Mouse (Mus musculus) right cerebral cortex, postnatal 10 days (tissue): Measurements from ENCODE around the gene Dennd1b.

ENCODE experiments used
- DNase-seq, 2 experiments: peaks; one replicate each; pipeline ENCODE4 v3.0.0; 2021; ENCODE audit warnings: low spot score in 2 of 2

Dennd1b gene

GRCm38 (mm10) chr1:138962266-138963101 is 751 bp upstream of the Dennd1b start:
- no peak for DNase-seq

- DNase-seq = peak; percentile 33 to 41
These were observed 728 bp downstream of the Dennd1b start for GRCm38 (mm10) chr1:138963868-138964458.

- DNase-seq = no peak
These were observed 1.8 kb downstream of the Dennd1b start for GRCm38 (mm10) chr1:138965069-138965468.

GRCm38 (mm10) chr1:138965511-138965910 is 2.3 kb downstream of the Dennd1b start:
- DNase-seq = no peak

GRCm38 (mm10) chr1:138967450-138967849 is 4.2 kb downstream of the Dennd1b start:
- DNase-seq = no peak

GRCm38 (mm10) chr1:138970053-138970452 is 6.8 kb downstream of the Dennd1b start:
- DNase-seq = no peak

- DNase-seq = no peak
These were observed 10.4 kb downstream of the Dennd1b start for GRCm38 (mm10) chr1:138973541-138974224.

GRCm38 (mm10) chr1:138974836-138975235 is 11.6 kb downstream of the Dennd1b start:
- no peak for DNase-seq

GRCm38 (mm10) chr1:138975945-138976344 is 12.7 kb downstream of the Dennd1b start:
- no peak for DNase-seq

- no peak for DNase-seq
These were observed 19.0 kb downstream of the Dennd1b start for GRCm38 (mm10) chr1:138982203-138982602.

GRCm38 (mm10) chr1:138982611-138983010 is 19.4 kb downstream of the Dennd1b start:
- no peak for DNase-seq

- DNase-seq = no peak
These were observed 19.8 kb downstream of the Dennd1b start for GRCm38 (mm10) chr1:138983064-138983463.

GRCm38 (mm10) chr1:138983465-138983864 is 20.2 kb downstream of the Dennd1b start:
- DNase-seq = peak; percentile 77 to 78

- no peak for DNase-seq
These were observed 20.9 kb downstream of the Dennd1b start for GRCm38 (mm10) chr1:138984161-138984560.

GRCm38 (mm10) chr1:138992384-138993138 is 29.3 kb downstream of the Dennd1b start:
- DNase-seq = no peak

GRCm38 (mm10) chr1:138995621-138996380 is 32.6 kb downstream of the Dennd1b start:
- peak; percentile 47 to 70 for DNase-seq

GRCm38 (mm10) chr1:138996663-138997062 is 33.4 kb downstream of the Dennd1b start:
- no peak for DNase-seq

- no peak for DNase-seq
These were observed 37.6 kb downstream of the Dennd1b start for GRCm38 (mm10) chr1:139000675-139001379.

- DNase-seq = no peak
These were observed 40.3 kb downstream of the Dennd1b start for GRCm38 (mm10) chr1:139003503-139003902.

GRCm38 (mm10) chr1:139006000-139006399 is 42.8 kb downstream of the Dennd1b start:
- DNase-seq = no peak
